Mouse (Mus musculus) layer of hippocampus, adult 18-20 months (tissue): ENCODE data around the gene Gamt. TPM values are rescaled to one million over a fixed set of nuclear protein-coding genes. Genes with fewer than 3 reads are reported as not detected.

ENCODE experiments used
- DNase-seq, 2 experiments: peaks; one replicate each; pipeline ENCODE4 v3.0.0; 2022; ENCODE audit warnings: low spot score in 2 of 2
- total RNA-seq, 2 experiments: library from RNA; stranded (reverse); gene quantifications; 2 replicates each; pipeline ENCODE4 v1.2.3; 2021

Gamt gene
- total RNA-seq, 2 experiments from 2014 or later, result 24.5 to 26.7 TPM

DNA sequence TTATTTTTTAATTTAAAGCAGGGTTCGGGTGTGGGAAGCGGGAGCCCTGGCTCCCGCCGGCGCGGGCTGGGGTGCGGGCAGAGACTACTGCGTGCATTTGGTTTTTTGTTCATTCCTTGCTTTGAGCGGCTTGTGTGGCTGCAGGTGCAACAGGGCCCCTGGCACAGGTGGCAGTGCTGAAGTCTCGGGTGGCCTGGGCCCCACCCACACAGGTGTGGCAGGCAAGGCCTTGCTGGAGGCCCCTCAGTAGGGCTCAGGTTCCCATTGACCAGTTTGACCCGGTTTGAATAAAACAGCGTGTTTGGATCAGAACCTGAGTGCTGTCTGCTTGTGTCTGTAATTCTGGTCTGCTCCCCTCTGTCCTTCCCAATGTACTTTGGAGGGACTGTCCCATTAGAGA is 27.3 kb upstream of the Gamt start:
- no peak for DNase-seq

- DNase-seq, result no peak
Observed at GRCm38 (mm10) chr10:80285222-80286070, 24.6 kb upstream of the Gamt start.

DNA sequence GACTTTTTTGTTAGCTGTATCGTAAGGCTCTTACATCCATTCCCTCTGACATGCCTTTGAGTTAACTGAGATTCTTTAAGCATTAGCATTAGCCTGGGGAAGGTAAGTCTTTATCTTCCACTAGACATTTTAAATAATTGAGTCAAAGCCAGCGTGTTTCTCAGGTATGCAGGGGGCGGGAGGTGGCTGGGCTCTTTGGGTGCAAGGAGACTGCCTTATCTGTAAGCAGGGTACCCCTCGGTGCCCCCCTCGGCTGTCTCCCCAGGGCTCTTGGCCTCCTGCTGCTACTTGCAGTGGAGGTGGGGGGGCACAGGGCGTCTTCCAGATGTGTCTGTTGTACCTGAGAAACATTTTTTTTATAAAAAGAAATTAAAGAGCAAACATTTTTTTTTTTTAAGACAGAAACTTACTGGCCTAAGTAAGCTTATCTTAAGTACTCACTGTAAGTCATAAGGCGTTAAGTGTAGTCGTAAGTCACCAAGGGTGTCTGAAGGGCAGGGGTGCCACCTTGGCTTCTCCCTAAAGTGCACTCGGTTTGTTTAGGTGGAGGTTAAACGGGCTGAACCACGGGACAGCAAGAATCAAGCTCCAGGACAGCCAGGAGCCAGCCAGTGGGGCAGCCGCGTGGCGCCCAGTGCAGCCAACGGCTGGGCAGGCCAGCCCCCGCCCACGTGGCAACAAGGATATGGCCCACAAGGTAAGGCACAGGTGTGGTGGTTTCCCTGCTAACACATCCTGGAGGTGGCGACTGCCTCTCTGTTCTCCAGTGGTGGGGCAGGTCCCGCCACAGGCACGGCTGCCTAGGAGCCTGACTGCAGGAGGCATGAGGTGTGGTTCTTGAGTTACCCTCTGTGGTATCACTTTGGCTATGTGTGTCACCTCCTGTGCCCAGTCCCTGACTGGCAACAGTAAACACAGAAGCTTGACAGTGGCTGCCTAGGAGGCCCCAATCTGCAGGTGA is 21.9 kb upstream of the Gamt start:
- no peak for DNase-seq

DNA sequence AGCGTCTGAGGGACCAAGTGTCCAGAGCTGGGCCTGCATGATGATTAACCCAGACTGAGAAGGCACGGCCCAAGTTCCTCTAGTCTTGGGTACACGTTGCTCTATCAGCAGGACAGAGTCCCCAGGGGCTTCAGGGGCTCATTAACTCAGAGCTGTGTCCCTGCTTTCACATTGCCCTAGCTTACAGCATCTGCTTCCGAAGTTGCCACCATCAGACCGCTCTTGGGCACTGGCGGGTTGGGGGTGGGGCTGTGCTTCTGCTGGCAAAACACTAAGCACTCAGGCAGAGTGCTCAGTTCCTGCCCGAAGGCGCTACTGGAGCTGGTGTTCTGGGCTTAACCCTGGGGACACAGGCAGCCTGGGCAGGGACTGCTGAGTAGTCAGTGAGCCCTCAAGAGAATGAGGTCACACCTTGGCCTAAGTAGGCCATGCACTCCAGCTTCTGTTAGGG is 21.1 kb upstream of the Gamt start:
- DNase-seq, result no peak

GRCm38 (mm10) chr10:80281304-80281703 is 20.5 kb upstream of the Gamt start:
- no peak for DNase-seq

DNA sequence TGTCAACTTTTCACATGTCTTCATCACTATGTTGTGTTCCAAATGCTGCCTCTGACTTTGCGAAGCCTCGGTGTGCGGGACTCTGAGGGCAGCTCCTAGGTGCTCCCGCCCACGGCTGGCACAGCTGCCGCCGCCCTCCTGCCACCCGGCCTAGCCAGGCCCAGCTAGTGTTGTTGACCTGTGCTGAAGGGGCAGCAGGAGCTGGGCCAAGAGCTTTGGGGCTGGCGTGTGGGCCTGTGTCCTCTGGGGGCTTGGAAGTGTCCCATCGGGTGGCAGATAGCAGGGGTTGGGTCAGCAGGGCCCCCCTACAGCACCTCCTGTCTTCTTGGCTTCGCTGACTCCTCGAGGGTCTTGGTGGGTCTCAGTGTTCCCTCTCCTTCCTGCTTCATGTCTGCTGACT is 18.5 kb upstream of the Gamt start:
- DNase-seq, result no peak

DNA sequence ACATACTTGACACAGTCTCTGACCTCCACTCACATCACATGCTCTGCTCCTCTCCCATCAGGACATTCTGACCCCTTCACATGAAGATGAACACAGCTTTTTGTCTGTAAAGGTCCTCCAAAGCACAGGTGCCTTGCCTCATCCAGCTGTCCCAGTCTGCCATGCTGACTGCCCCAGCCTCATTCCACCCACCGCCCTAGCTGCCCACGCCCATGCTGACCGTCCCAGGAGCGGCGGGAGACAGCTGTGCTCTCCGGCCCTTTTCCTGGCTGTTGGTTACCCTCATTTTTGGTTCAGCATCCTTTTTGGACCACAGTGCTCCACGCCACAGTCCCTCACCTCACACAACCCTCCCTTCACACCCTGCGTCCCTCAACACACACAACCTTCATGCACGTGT is 17.6 kb upstream of the Gamt start:
- no peak for DNase-seq

DNA sequence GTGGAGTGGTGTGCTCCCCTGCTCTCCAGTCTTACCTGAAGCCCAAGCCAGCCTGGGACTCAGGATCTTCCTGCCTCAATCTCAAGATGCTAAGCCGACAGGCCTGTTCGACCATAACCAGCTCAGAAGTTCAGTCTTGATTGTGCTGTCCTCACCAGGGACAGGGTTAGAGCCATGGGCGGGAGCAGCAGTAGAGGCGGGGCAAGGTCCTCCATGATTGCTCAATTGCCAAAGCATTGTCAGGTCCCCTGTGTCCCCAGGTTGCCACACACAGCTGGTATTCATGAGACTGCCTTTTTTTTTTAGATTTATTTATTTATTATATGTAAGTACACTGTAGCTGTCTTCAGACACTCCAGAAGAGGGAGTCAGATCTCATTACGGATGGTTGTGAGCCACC is 15.4 kb upstream of the Gamt start:
- no peak for DNase-seq

DNA sequence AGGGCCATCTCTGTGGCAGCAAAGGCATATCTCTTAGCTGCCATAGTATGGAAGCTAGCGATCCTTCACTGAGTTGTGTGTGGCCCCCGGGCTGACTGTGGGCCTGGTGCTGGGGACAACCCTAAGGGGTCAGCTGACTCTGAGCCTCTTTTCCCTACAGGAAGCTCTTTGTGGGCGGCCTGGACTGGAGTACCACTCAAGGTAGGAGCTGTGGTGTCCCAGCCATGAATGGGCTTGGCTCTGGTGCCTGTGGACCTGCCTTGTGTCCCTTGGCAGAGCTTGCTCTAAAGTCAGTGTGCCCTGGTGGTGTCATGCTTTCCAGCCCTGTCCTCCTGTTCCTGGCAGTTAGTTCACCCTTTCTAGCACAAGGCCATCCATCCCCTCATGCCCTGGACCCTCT is 13.0 kb upstream of the Gamt start:
- DNase-seq, result no peak

- DNase-seq, result no peak
Observed at GRCm38 (mm10) chr10:80271870-80272585, 11.2 kb upstream of the Gamt start.

DNA sequence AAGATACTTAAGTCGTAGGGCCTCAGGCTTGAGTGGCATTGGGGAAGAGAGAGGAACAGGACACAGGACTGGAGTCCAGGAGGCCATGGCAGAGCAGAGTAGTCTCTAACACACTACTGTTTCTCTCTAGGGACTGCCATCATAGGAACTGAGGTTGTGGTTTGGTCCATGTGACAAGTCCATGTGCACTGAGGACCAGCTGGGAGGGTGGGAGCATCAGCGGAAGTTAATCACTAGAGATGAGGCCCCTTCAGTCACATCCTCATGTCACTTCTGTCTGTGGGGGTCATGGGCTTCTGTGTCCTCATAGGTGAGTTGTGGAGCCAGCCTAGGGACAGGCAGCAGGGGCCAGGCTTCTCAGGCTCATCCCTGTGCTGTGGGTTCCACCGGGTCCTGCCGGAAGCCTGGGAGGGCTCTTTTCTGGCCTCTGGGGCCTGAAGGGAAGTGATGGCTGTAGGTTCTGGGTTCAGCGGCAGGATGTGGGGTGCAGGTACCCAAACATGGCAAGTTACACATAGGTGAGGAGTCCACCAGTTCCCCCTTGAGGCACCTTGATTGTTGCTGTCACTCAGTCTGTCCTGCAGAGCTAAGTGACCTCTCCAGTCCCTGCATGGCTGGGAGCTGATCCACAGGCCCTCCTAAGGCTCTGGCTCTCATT is 10.5 kb upstream of the Gamt start:
- no peak for DNase-seq

GRCm38 (mm10) chr10:80270734-80271181 is 9.9 kb upstream of the Gamt start:
- DNase-seq, result no peak

DNA sequence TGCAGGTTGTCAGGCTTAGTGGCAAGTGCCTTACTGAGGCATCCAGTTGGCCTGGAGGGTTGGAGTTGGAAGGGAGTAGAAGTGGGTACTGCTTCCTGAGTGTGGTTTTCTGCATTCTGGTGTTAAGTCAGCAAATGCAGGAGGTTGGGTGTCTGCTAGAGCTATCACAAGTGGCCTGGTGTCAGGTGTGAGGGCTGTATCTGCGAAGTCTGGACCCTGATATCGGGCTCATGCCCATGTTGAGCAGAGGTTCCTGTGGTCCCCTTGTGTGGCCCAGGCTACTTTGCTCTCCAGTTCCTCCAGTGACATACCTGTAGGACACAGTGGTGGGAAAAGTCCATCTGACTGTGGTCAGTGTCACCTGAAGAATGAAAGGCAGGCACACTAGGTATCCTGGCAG is 9.3 kb upstream of the Gamt start:
- DNase-seq, result no peak

GRCm38 (mm10) chr10:80265149-80265486 is 4.3 kb upstream of the Gamt start:
- DNase-seq, result no peak

- DNase-seq, result peak; percentile 99 to 100
Observed at GRCm38 (mm10) chr10:80264341-80265148, 3.7 kb upstream of the Gamt start.

GRCm38 (mm10) chr10:80262776-80263365 is 2.1 kb upstream of the Gamt start:
- DNase-seq, result no peak

- no peak for DNase-seq
Observed at GRCm38 (mm10) chr10:80262169-80262568, 1.4 kb upstream of the Gamt start.

GRCm38 (mm10) chr10:80261585-80261968 is 765 bp upstream of the Gamt start:
- peak; percentile 84 to 89 for DNase-seq

DNA sequence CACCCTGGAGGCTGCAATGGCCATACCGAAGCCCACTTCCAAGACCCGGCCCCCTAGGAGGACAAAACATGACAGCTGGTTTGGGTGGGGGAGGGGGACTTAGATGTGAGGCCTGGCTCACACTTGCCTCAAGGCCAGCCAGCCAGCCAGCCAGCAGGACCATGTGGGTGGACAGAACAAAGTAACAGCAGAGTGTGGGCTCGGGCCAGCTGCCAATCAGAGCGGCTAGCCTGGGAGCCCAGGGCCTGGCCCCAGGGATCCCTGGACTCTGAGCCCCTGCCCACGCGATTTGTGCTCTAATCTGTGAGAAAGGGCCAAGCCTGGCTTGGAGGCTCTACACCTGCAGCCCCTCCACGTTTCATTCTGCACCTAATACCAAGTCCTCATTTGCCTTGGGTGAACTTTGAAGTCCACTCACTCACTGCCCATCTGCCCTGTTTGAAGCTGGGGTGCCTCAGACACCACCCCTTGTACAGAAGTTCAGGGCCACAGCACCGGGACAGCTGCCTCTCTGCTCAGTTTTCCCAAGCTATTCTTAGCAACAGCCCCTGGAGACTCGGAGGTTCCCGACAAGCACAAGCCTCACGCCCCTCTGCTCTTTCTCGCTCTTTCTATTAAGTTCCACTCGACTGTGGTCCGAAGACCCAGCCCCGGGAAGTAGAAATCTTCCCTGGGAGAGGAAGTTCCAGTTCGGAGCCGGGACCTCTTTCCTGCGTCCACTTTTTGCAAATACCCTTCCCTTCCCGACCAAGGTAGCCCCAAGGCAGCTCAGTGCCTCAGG is 761 bp downstream of the Gamt start:
- peak; percentile 50 to 73 for DNase-seq
